Mouse (Mus musculus): ENCODE results near the gene Kctd10.

The Kctd10 gene

GRCm38 (mm10) chr5:114380209-114381012, at the start of gene Kctd10, which contains the start of gene Ube3b:
TSS of gene Kctd10 (minus strand) at chr5:114380508.
TSS of gene Ube3b (plus strand) at chr5:114380607.
- DNase-seq (ENCODE audit: low spot score in 2 of 2) = peak; percentile 70 to 74

GRCm38 (mm10) chr5:114429781-114430180, 49.5 kb upstream of the Kctd10 start:
- DNase-seq (ENCODE audit: low spot score in 2 of 2) = no peak

- DNase-seq (ENCODE audit: low spot score in 2 of 2) = no peak
Observed at GRCm38 (mm10) chr5:114428621-114429020, 48.3 kb upstream of the Kctd10 start.

- no peak for DNase-seq (ENCODE audit: low spot score in 2 of 2)
Observed at GRCm38 (mm10) chr5:114426732-114427131, 46.4 kb upstream of the Kctd10 start.

GRCm38 (mm10) chr5:114423961-114424360, 43.7 kb upstream of the Kctd10 start:
- DNase-seq (ENCODE audit: low spot score in 2 of 2) = no peak

- DNase-seq (ENCODE audit: low spot score in 2 of 2) = no peak
Observed at GRCm38 (mm10) chr5:114422591-114422990, 42.3 kb upstream of the Kctd10 start.

GRCm38 (mm10) chr5:114421561-114422298, 41.4 kb upstream of the Kctd10 start:
- DNase-seq (ENCODE audit: low spot score in 2 of 2) = no peak

- DNase-seq (ENCODE audit: low spot score in 2 of 2) = no peak
Observed at GRCm38 (mm10) chr5:114418541-114418940, 38.2 kb upstream of the Kctd10 start.

GRCm38 (mm10) chr5:114416855-114417254, 36.5 kb upstream of the Kctd10 start:
- no peak for DNase-seq (ENCODE audit: low spot score in 2 of 2)

GRCm38 (mm10) chr5:114415606-114416005, 35.3 kb upstream of the Kctd10 start:
- no peak for DNase-seq (ENCODE audit: low spot score in 2 of 2)

- no peak for DNase-seq (ENCODE audit: low spot score in 2 of 2)
Observed at GRCm38 (mm10) chr5:114413067-114413735, 32.9 kb upstream of the Kctd10 start.

- no peak for DNase-seq (ENCODE audit: low spot score in 2 of 2)
Observed at GRCm38 (mm10) chr5:114412361-114412998, 32.2 kb upstream of the Kctd10 start.

GRCm38 (mm10) chr5:114410429-114410828, 30.1 kb upstream of the Kctd10 start:
- DNase-seq (ENCODE audit: low spot score in 2 of 2) = no peak

GRCm38 (mm10) chr5:114408846-114409245, 28.5 kb upstream of the Kctd10 start:
- no peak for DNase-seq (ENCODE audit: low spot score in 2 of 2)

- no peak for DNase-seq (ENCODE audit: low spot score in 2 of 2)
Observed at GRCm38 (mm10) chr5:114407810-114408209, 27.5 kb upstream of the Kctd10 start.

GRCm38 (mm10) chr5:114407269-114407668, 27.0 kb upstream of the Kctd10 start:
- DNase-seq (ENCODE audit: low spot score in 2 of 2) = no peak

- no peak for DNase-seq (ENCODE audit: low spot score in 2 of 2)
Observed at GRCm38 (mm10) chr5:114406592-114406991, 26.3 kb upstream of the Kctd10 start.

- DNase-seq (ENCODE audit: low spot score in 2 of 2) = no peak
Observed at GRCm38 (mm10) chr5:114393169-114393568, 12.9 kb upstream of the Kctd10 start.

- DNase-seq (ENCODE audit: low spot score in 2 of 2) = no peak
Observed at GRCm38 (mm10) chr5:114384448-114384847, 4.1 kb upstream of the Kctd10 start.

GRCm38 (mm10) chr5:114383184-114383904, 3.0 kb upstream of the Kctd10 start:
- DNase-seq (ENCODE audit: low spot score in 2 of 2) = no peak

GRCm38 (mm10) chr5:114381013-114381351, 674 bp upstream of the Kctd10 start:
- DNase-seq (ENCODE audit: low spot score in 2 of 2) = no peak

Data from frontal cortex, postnatal 14 days (tissue).